Mouse (Mus musculus): Measurements from ENCODE around the gene Prr14l. TPM values are rescaled to one million over a fixed set of nuclear protein-coding genes. Genes with fewer than 3 reads are reported as not detected.
"Not testable (repeated sequence)": the region's sequence is repeated elsewhere in the genome, so short reads cannot be mapped to it uniquely, and the experiment has no call there.

Gene Prr14l
- total RNA-seq (2021): 10 to 100 TPM; 36.3 to 39.8 TPM
- long read RNA-seq, experiment 1, partial matches to known transcripts: 3 of 11 reads
- long read RNA-seq, experiment 1, other reads (novel, unspliced or antisense): 8 of 11 reads
- long read RNA-seq, experiment 2, partial matches to known transcripts: 1 of 4 reads
- long read RNA-seq, experiment 2, other reads (novel, unspliced or antisense): 3 of 4 reads

DNA sequence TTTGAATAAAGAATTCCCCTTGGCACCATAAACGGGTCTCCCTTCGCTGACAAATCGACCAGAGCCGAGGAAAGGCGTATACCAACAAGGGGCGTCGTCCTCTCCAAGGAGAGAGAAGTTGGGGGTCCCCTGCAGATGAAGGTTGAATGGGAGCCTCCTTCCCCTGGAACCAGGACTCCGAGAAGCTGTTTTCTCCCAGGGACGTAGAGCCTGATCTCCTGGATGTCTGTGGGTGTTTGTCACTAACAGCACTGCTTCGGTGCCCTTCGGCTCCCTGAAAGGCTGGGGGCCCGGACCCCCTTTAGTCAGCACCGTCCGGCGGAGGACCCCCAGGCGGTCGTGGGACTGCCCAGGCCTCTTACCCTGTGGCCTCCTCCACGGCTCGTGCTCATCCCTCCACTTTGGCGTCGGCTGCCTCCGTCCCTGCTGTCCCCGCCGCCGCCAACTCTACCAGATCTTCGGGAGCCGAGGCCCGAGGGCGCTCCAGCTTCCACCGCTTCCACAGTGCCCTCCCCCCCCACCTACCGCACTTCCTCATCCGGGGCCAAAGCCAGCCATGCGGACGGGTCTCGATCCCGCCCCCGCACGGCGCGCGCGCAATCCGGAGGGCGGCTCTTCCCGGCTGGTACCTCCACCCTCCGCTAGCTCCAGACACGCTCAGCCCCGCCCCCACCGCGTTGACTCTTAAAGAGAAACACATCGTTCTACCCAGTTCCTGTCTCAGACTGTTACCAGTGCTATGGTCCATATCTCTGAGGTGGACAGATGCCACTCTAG lies at the start of gene Prr14l:
Gene Prr14l, minus strand, starts transcription at position 526 of the 777 bp plus-strand sequence.
- DNase-seq (ENCODE audit: low spot score in 2 of 2): peak; percentile 100

- DNase-seq (ENCODE audit: low spot score in 2 of 2): no peak
Measured at GRCm38 (mm10) chr5:32886739-32887138, 32.7 kb upstream of the Prr14l start.

GRCm38 (mm10) chr5:32872346-32872745 lies 18.3 kb upstream of the Prr14l start:
- DNase-seq (ENCODE audit: low spot score in 2 of 2): no peak

- no peak for DNase-seq (ENCODE audit: low spot score in 2 of 2)
Measured at GRCm38 (mm10) chr5:32869389-32870024, 15.5 kb upstream of the Prr14l start.

DNA sequence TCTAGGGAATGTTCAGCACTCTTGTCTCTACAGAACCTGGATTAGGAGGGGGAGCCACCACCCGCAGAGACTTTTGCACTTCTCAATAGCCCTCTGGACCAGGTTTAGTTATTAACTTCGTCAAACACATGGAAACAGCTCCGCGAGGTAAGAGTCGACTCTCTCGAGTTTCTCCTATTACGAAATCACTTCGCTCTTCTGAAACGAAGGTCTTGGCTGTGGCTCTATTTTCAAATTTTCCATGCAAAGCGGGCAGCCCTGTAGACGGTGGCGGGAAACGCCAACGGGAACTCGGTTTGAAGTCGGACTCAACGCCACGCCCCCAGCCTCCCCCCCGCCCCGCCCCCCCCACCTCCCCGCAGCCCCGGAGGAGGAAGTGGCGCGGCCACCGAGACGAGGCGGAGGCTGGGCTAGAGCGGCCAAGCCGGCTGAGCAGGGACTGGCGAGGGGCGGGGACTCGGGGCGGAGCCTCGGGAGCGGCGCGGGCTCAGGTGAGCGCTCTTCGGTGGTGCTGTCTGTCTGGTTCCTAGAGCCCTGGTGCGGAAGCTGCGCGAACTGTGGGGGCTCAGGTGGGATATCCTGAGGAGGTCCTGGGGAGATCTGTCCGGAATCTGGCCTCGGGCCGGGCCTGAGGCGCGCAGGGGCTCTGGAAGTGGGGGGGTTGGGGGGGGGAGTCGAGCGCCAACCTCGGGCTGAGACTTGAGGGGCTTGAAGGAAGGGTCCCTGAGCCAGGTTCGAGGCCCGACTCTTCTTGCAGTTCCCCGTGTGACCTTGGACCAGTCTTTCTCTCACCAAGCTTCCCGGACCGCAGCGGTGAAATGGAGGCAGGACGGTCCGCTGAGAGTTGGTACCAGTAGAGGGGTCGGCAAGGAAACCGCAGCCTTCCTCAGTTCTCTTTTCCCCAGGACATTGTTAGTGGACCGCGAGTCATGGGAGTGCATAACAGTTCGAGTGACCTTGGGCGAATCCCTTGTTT lies 9.5 kb upstream of the Prr14l start, which contains the start of gene Depdc5:
Gene Depdc5, plus strand, starts transcription at position 449 of the 976 bp plus-strand sequence.
- DNase-seq (ENCODE audit: low spot score in 2 of 2): peak; percentile 86 to 91

DNA sequence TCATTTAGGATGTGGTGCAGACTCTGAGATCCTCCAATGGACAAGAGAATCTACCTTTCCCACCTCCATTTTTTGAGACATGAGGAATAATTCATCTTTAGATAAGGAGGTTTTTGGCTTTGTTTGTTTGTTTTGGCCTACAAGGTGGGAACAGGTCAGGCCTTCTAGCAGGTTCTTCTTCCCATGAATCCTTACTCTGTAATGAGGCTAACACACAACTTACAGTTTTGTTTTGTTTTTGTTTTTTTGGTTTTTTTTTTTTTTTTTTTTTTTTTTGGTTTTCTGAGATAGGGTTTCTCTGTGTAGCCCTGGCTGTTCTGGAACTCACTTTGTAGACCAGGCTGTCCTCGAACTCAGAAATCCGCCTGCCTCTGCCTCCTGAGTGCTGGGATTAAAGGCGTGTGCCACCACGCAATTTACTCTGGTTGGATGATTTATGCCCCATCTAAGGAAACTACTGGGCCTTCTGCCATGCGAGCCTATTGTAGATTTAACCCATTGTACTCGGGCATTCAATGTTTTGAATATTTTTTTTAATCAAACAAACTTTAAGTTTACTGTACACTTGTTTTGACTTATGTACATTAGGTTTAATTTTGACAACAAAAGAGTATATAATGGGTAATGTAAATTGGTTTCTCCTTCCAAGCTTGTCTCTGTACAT lies 8.5 kb upstream of the Prr14l start:
- no peak for DNase-seq (ENCODE audit: low spot score in 2 of 2)

- DNase-seq (ENCODE audit: low spot score in 2 of 2): no peak
Measured at GRCm38 (mm10) chr5:32861082-32861481, 7.0 kb upstream of the Prr14l start.

DNA sequence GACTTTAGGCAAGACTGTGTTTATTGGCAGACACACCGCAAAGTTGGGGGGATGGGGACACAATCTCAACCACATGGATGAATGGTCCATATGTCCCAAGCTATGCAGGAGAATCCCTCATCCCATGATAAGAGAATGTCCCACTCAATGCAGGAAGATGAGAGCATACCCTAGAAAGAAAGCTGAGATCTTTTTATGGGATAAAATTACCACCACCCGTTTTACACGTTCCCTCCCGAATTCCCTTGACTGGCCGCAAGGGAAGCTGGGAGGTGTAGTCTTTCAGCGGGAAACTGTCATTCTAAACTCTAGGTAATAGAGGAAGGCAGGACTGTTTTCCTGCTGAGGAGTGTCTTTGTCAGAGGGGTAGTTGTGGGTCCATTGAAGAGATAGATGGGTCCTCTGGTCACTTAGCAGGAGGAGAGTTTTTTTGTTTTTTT lies 3.7 kb upstream of the Prr14l start:
- peak; percentile 63 to 68 for DNase-seq (ENCODE audit: low spot score in 2 of 2)

- DNase-seq (ENCODE audit: low spot score in 2 of 2): not testable (repeated sequence)
Measured at GRCm38 (mm10) chr5:32855274-32855673, 1.2 kb upstream of the Prr14l start.

DNA sequence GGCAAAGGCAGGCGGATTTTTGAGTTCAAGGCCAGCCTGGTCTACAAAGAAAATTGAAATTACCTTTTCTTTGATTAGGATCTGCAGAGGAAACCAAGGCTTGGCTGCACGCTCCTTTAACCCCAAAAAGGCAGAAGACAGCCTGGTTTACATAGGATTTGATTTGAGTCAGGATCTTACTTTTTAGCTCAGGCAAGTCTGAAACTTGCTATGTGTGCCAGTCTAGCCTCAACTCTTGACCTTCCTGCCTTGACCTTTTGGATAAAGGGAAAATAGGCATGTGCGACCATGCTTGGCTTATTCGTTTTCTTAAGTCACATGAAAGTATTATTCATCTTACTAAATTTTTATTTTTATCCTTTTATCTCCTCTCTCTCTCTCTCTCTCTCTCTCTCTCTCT lies 762 bp upstream of the Prr14l start:
- no peak for DNase-seq (ENCODE audit: low spot score in 2 of 2)

- DNase-seq (ENCODE audit: low spot score in 2 of 2): no peak
Measured at GRCm38 (mm10) chr5:32852026-32852425, 2.0 kb downstream of the Prr14l start.

DNA sequence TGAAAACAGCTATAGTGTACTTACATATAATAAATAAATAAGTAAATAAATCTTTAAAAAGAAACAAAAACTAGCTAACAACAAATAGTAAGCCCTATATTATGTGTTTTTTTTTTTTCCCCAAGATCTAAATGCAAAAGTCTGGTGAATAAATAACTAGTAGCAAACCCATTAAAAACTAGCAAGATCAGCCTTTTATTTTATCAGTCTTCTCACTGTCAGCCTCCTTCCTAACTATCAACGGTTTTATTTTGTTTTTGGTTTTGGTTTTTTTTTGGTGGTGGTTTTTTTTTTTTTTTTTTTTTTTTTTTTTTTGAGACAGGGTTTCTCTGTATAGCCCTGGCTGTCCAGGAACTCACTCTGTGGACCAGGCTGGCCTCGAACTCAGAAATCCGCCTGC lies 4.5 kb downstream of the Prr14l start:
- DNase-seq (ENCODE audit: low spot score in 2 of 2): not testable (repeated sequence)

DNA sequence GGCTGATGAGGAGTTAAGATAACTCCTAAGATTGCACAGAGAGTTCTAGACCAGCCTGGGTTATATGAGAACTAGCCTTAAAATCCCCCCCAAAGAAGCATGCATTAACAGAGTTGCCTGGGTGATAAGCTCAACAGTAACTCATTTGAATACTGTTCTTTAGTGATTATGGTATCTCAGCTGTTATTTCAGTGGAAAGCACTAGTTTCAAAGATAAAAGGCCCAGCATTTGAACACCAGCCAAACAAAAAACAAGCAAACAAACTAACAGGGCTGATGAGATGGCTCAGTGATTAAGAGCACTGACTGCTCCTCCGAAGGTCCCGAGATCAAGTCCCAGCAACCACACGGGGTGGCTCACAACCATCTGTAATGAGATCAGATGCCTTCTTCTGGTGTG lies 4.9 kb downstream of the Prr14l start:
- DNase-seq (ENCODE audit: low spot score in 2 of 2): no peak

- no peak for DNase-seq (ENCODE audit: low spot score in 2 of 2)
Measured at GRCm38 (mm10) chr5:32840029-32840428, 14.0 kb downstream of the Prr14l start.

DNA sequence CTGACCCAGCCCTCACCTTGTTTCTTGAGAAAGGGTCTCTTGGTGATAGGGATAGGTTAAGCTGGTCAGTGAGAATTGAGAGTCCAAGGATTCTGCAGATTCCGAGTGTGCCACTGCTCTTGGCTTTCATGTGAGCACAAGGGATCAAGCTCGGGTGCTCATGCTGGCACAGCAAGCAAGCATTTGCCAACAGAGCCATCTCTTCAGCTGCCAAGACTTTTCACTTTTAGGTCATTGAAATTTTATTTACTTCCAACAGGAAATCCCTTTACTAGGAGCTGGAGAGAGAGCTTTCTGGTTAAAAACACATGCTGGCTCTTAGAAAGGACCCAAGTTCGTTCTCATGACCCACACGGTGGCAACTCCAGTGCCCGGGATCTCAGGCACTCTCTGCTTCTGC lies 17.1 kb downstream of the Prr14l start:
- no peak for DNase-seq (ENCODE audit: low spot score in 2 of 2)

DNA sequence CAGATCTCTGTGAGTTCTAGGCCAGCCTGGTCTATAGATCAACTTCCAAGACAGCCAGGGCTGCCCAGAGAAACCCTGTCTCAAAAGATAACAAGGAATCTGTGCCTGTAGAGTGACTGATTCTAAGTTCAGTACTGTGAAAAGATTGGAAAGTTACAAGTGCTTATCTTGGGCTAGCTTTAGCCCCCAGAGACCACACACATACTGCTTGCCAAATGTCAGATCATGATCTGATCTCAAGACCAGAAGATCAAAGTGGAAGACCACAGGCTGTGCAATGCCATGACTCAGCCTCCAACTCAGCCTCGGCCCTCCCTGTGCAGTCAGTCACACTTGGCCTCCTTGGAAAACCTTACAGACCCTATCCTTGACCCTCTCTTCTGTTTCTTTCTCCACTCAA lies 19.6 kb downstream of the Prr14l start:
- no peak for DNase-seq (ENCODE audit: low spot score in 2 of 2)

DNA sequence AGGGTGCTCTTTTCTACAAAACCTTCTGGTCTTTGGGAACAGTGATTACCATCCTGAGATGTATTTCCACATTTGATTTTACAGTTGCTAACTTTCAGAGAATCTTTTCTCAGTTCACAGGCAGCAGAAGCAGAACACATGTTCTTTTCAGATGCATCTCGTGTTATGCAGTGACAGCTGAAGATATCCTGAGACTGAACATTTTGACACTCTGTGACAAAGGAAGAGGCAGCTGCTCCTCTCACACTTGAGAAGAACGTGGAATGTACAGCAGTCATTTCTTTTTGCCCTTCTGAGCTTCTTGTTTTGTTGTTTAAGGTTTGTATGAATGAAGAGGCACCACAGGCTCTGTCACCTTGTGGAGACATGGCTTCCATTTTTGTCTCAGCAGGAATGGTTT lies 24.0 kb downstream of the Prr14l start:
- no peak for DNase-seq (ENCODE audit: low spot score in 2 of 2)

- DNase-seq (ENCODE audit: low spot score in 2 of 2): not testable (repeated sequence)
Measured at GRCm38 (mm10) chr5:32828766-32829165, 25.3 kb downstream of the Prr14l start.

DNA sequence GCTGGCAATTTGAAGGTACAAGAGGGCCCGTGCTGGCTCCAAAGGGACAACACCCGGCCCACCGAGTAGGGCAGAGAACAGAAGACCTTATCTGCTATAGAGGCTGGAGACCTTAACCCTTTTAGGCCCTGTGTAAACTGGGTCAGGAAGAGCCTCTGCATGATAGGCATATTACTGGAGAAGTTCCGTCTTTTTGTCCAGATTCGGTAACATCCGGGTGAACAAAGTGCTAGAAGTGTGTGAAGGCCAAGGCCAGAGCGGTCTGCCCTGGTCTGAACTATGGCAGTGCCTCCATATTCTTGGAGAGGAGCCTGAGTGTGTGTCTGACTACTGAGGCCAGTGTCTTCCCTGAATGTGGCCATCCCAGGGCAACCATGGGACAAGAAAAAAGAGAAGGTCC lies 27.0 kb downstream of the Prr14l start, which contains the start of gene Gm20671:
Gene Gm20671, minus strand, starts transcription at position 101 of the 400 bp plus-strand sequence.
- no peak for DNase-seq (ENCODE audit: low spot score in 2 of 2)

DNA sequence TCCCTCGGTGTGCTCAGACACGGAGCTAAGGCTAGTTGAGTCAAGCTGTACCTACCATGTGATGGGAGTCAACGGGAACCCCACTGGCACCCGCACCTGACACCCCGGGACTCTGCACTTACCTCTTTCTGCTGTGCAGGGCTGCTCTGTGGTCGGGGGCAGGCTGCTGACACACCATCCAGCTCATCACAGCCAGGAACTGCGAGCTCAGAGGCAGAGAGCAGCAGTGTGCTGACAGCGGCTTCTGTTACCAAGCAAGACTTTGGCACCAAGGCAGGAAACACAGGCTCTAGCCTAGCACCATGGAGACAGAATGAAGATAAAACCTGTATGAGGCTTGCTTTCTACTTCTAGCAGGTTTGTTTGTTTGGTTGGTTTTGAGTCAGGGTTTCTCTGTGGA lies 33.6 kb downstream of the Prr14l start:
- DNase-seq (ENCODE audit: low spot score in 2 of 2): no peak
